Mouse (Mus musculus): Measurements from ENCODE around the gene Tmem123. TPM values are rescaled to one million over a fixed set of nuclear protein-coding genes. Genes with fewer than 3 reads are reported as not detected.

Tmem123 gene
- polyA plus RNA-seq, 1 experiment from 2014 or later = 135 TPM

DNA sequence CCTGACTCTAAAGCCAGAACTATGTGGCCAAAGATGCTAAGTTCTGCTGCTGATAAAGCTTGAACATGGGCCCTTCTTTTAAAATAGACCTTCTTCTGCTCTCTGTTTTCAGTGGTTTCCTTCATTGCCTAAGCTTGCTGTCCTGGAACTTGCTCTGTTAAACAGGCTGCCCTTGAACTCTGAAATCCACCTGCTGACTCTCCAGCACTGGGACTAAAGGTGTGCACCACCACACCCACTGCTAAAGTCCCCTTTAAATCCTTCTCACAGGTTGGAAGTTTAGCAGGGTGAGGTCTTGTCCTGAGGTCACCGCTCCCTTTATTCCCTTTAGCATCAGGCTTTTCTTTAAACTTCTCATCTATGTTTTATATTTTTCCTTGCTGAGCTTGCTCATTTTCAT, 13.1 kb downstream of the Tmem123 start:
- peaks cover 12% of the 10 kb centered on the region for H3K36me3 ChIP-seq
- no peaks in the 10 kb centered on the region for H3K4me1 ChIP-seq
- H3K27me3 ChIP-seq = no peaks in the 10 kb centered on the region
- ATAC-seq (ENCODE audit: insufficient number of reproducible peaks, low FRiP score, low TSS enrichment, low read depth) = no peak
- no peak overlapping the region for H3K4me2 ChIP-seq
- H3K9me3 ChIP-seq = no peaks in the 10 kb centered on the region
- H3K9ac ChIP-seq = no peak overlapping the region
- H3K4me3 ChIP-seq = no peak overlapping the region
- 97% methylated on average over 1 of the region's 1 CpGs for WGBS
- H3K27ac ChIP-seq = no peak overlapping the region

DNA sequence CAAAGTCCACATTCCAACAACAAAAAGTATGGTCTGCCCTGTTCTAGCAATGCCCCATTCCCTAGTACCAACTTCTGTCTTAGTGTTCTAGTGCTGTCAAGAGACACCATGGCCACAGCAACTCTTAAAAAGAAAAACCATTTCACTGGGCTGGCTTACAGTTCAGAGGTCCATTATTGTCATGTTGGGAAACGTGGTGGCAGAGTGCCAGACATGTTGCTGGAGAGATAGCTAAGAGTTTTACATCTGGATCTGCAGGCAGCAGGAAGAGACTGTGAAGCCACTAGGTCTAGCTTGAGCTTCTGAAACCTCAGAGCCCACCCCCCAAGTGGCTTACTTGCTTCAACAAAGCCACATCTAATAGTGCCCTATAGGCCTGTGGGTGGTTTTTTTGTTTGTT, 13.8 kb downstream of the Tmem123 start:
- Histone ChIP-seq H3K27ac (no peak overlapping the region), H3K4me1 (no peaks in the 10 kb centered on the region), H3K4me3 (no peak overlapping the region), H3K36me3 (peaks cover 12% of the 10 kb centered on the region), H3K4me2 (no peak overlapping the region), H3K9me3 (no peaks in the 10 kb centered on the region), H3K27me3 (no peaks in the 10 kb centered on the region), H3K9ac (no peak overlapping the region)
- ATAC-seq (ENCODE audit: insufficient number of reproducible peaks, low FRiP score, low TSS enrichment, low read depth) = no peak
- WGBS = 68% methylated on average over 1 of the region's 1 CpGs

DNA sequence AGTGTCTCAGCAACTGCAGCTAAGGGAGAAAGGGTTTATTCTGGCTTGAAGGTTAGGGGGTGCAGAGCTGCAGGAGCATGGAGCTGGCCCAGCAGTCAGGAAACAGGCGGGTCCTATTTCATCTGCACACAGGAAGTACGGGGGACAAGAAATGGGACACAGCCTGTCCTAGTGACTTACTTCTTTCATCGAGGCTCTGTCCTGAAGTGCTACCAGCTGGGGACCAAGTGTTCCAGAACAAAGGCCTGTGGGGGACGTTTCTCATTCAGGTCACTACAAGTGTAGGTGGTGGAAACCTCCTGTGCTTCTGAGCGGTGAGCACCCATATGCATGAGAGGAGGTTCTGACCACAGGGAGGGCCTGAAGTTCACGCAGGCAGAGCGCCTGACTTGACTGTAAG, 14.9 kb downstream of the Tmem123 start:
- 78% methylated on average over 7 of the region's 7 CpGs for WGBS
- H3K4me1 ChIP-seq = no peaks in the 10 kb centered on the region
- H3K9ac ChIP-seq = no peak overlapping the region
- no peak for ATAC-seq (ENCODE audit: insufficient number of reproducible peaks, low FRiP score, low TSS enrichment, low read depth)
- no peaks in the 10 kb centered on the region for H3K27me3 ChIP-seq
- H3K4me2 ChIP-seq = no peak overlapping the region
- no peak overlapping the region for H3K4me3 ChIP-seq
- H3K9me3 ChIP-seq = no peaks in the 10 kb centered on the region
- H3K36me3 ChIP-seq = peaks cover 12% of the 10 kb centered on the region
- no peak overlapping the region for H3K27ac ChIP-seq

GRCm38 (mm10) chr9:7779786-7780185, 15.9 kb downstream of the Tmem123 start:
- peaks cover 6% of the 10 kb centered on the region; the same call in 1 of the 2 replicates for H3K36me3 ChIP-seq
- no peaks in the 10 kb centered on the region for H3K4me1 ChIP-seq
- WGBS = 90% methylated on average over 4 of the region's 4 CpGs
- no peak overlapping the region for H3K4me3 ChIP-seq
- ATAC-seq (ENCODE audit: insufficient number of reproducible peaks, low FRiP score, low TSS enrichment, low read depth) = no peak
- H3K27ac ChIP-seq = no peak overlapping the region
- no peak overlapping the region for H3K9ac ChIP-seq
- H3K27me3 ChIP-seq = no peaks in the 10 kb centered on the region
- H3K4me2 ChIP-seq = no peak overlapping the region
- H3K9me3 ChIP-seq = no peaks in the 10 kb centered on the region

DNA sequence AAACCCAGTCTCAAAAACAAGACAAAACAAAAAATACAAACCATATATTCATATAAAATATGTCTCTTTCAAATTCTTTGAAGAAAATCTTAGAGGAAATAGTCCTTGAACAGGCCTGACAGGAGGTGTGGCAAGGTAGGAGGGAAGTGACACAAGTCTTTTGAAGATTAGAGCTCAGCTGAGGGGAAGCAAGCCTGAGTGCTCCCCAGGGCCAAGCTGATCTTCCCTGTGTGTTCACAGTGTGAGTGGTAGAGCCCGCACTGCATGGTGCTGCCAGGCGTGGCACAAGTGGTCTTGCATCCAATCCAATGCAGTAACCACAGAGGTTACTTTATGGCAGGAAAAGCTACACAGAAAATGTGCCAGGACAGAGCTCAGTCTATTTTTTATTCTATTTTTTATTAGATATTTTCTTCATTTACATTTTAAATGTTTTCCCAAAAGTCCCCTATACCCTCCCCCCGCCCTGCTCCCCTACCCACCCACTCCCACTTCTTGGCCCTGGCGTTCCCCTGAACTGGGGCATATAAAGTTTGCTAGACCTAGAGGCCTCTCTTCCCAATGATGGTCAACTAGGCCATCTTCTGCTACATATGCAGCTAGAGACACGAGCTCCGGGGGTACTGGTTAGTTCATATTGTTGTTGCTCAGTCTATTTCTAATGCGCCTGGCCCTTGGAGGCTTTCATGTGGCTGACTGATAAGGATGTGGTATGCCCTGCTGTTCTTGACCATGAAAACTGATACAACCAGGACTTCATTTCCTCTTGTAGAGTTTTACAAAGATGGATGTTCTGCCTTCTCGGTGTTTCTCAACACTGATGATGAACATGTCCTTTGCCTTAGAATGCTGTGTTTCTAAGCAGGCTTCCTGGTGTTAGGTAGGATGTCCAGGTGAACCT, 16.7 kb downstream of the Tmem123 start:
- H3K9me3 ChIP-seq = no peaks in the 10 kb centered on the region
- no peak overlapping the region for H3K4me3 ChIP-seq
- no peak for ATAC-seq (ENCODE audit: insufficient number of reproducible peaks, low FRiP score, low TSS enrichment, low read depth)
- H3K4me2 ChIP-seq = no peak overlapping the region
- H3K27me3 ChIP-seq = no peaks in the 10 kb centered on the region
- H3K4me1 ChIP-seq = 0 out of 2 replicates have a peak, but pooled peaks cover 2% of the 10 kb centered on the region
- H3K36me3 ChIP-seq = peaks cover 11% of the 10 kb centered on the region
- no peak overlapping the region for H3K9ac ChIP-seq
- no peak overlapping the region for H3K27ac ChIP-seq
- WGBS = 92% methylated on average over 8 of the region's 8 CpGs

DNA sequence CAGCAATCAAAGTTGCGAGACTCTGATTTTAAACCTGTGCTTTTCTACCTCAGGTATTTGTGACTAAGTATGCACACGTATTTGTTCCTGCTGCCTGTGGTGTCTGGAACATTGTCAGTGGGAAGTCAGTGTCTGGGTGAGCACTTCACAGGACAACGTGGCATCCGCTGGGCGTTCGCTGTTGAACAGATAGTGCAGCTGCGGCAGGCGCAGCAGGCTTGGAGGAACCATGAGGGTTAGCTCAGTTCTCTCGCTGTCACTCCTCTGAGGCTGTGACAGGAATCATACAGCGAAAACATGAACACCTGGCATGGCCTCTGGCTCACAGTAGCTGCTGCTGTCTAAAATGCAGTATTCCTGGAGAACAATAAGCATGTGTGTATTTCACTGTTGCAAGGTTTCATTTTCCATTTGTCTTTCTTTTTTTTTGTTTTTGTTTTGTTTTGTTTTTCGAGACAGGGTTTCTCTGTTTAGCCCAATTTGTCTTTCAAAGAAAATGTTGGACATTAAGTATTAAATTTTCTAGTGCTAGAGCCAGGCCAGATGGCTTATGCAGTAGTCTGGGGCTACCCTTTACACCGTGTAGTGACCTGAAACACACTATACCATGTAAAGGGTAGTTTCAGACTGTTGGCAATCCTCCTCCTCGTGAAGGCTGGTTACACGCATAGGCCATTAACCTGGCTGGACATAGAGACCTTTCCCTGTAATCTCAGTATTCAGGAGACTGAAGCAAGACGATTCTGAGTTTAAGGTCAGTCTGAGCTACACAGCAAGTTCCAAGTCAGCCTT, 20.2 kb downstream of the Tmem123 start:
- Histone ChIP-seq H3K36me3 (peaks cover 11% of the 10 kb centered on the region), H3K4me1 (peaks cover 2% of the 10 kb centered on the region; the same call in 1 of the 2 replicates), H3K27ac (0 out of 2 replicates have a peak overlapping the region, but pooled peaks have one; percentile 43), H3K27me3 (no peaks in the 10 kb centered on the region), H3K4me3 (no peak overlapping the region), H3K9me3 (no peaks in the 10 kb centered on the region), H3K4me2 (no peak overlapping the region), H3K9ac (no peak overlapping the region)
- WGBS = 75% methylated on average over 15 of the region's 15 CpGs
- no peak for ATAC-seq (ENCODE audit: insufficient number of reproducible peaks, low FRiP score, low TSS enrichment, low read depth)

DNA sequence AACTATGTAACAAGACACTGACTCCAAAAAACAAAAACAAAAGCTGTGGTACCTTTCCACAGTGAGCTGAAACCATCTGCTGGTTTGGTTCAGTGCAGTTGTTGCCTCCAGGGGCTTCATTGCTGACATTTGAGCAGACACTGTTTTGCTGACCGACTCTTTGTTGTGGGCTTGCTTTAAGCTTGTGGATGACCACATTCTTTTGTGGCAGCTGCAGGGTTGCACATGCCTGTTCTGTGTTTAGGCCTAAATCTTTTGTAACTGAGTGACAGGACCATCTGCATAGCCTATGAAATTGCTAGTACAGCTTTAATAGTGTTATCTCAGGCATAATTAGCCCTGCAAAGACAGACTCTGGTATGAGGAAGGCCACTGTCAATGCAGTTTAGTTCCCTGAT, 20.8 kb downstream of the Tmem123 start:
- Histone ChIP-seq H3K36me3 (peaks cover 11% of the 10 kb centered on the region), H3K9ac (no peak overlapping the region), H3K4me1 (peaks cover 2% of the 10 kb centered on the region; the same call in 1 of the 2 replicates), H3K27ac (0 out of 2 replicates have a peak overlapping the region, but pooled peaks have one; percentile 43), H3K27me3 (no peaks in the 10 kb centered on the region), H3K9me3 (no peaks in the 10 kb centered on the region), H3K4me2 (no peak overlapping the region), H3K4me3 (no peak overlapping the region)
- peak; percentile 63; the same call in 1 of the 2 replicates for ATAC-seq (ENCODE audit: insufficient number of reproducible peaks, low FRiP score, low TSS enrichment, low read depth)
- 44% methylated on average over 1 of the region's 1 CpGs for WGBS

DNA sequence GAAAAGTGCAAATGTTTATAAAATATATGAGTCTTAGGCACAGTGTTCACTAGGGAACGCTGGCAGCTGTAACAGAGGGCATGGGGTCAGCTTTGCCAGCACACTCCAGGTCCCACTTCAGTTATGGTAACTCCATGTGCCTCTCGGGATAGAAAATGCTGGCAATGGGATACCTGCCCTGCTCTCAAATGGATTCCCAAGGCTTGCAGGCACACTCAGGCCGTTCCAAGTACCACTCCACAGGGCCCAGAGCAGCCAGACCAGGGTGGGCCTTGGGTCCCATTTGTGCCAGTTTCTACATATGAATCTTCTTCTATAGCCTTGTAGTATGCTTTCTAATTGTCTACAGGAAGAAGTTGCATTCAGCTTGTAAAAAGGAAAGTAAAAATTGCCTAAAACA, 21.6 kb downstream of the Tmem123 start:
- H3K4me2 ChIP-seq = no peak overlapping the region
- peaks cover 2% of the 10 kb centered on the region; the same call in 1 of the 2 replicates for H3K4me1 ChIP-seq
- peaks cover 11% of the 10 kb centered on the region for H3K36me3 ChIP-seq
- no peak for ATAC-seq (ENCODE audit: insufficient number of reproducible peaks, low FRiP score, low TSS enrichment, low read depth)
- H3K27ac ChIP-seq = peak overlapping the region; percentile 43; the same call in 1 of the 2 replicates
- no peak overlapping the region for H3K4me3 ChIP-seq
- no peaks in the 10 kb centered on the region for H3K27me3 ChIP-seq
- H3K9ac ChIP-seq = no peak overlapping the region
- H3K9me3 ChIP-seq = no peaks in the 10 kb centered on the region
- WGBS = 83% methylated on average over 3 of the region's 3 CpGs

DNA sequence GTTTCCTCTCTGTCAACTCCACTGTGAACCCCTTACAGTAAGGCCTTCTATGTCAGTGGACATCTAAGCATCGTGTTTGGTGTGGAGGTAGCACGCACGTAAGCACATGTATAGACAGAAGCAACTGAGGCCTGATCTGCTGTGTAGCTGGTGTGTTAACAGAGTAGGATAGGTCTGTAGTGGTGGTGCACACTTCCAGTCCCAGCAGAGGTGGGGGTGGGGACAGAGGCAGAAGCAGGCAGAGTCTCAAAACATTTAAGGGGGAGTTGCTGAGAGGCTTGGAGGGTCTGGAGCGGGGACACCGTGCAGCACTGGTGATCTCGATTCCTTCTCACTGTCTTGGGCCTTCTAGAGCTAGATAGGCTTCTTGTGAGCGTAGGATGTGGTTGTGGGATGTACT, 22.2 kb downstream of the Tmem123 start:
- 89% methylated on average over 7 of the region's 7 CpGs for WGBS
- H3K27ac ChIP-seq = no peak overlapping the region
- H3K9ac ChIP-seq = no peak overlapping the region
- H3K36me3 ChIP-seq = peaks cover 13% of the 10 kb centered on the region
- H3K4me1 ChIP-seq = peaks cover 2% of the 10 kb centered on the region; the same call in 1 of the 2 replicates
- no peak overlapping the region for H3K4me2 ChIP-seq
- H3K9me3 ChIP-seq = no peaks in the 10 kb centered on the region
- H3K4me3 ChIP-seq = no peak overlapping the region
- no peaks in the 10 kb centered on the region for H3K27me3 ChIP-seq
- no peak for ATAC-seq (ENCODE audit: insufficient number of reproducible peaks, low FRiP score, low TSS enrichment, low read depth)

GRCm38 (mm10) chr9:7788411-7788810, 24.6 kb downstream of the Tmem123 start:
- Histone ChIP-seq H3K9me3 (no peaks in the 10 kb centered on the region), H3K4me1 (peaks cover 2% of the 10 kb centered on the region; the same call in 1 of the 2 replicates), H3K4me2 (no peak overlapping the region), H3K4me3 (no peak overlapping the region), H3K27me3 (no peaks in the 10 kb centered on the region), H3K36me3 (peaks cover 25% of the 10 kb centered on the region), H3K9ac (no peak overlapping the region), H3K27ac (no peak overlapping the region)
- ATAC-seq (ENCODE audit: insufficient number of reproducible peaks, low FRiP score, low TSS enrichment, low read depth) = no peak
- 76% methylated on average over 6 of the region's 6 CpGs for WGBS

- WGBS = 86% methylated on average over 8 of the region's 8 CpGs
- Histone ChIP-seq H3K9ac (no peak overlapping the region), H3K4me3 (no peak overlapping the region), H3K36me3 (peaks cover 32% of the 10 kb centered on the region), H3K4me2 (no peak overlapping the region), H3K27ac (no peak overlapping the region), H3K4me1 (peaks cover 2% of the 10 kb centered on the region; the same call in 1 of the 2 replicates), H3K27me3 (no peaks in the 10 kb centered on the region), H3K9me3 (no peaks in the 10 kb centered on the region)
- 0 out of 2 replicates have a peak, but pooled peaks have one; percentile 40 for ATAC-seq (ENCODE audit: insufficient number of reproducible peaks, low FRiP score, low TSS enrichment, low read depth)
Measured at GRCm38 (mm10) chr9:7789764-7790575, 26.1 kb downstream of the Tmem123 start.

Measured in limb, embryonic 15.5 days (tissue).